Mouse (Mus musculus): ENCODE measurements around the gene Usf3. TPM values are rescaled to one million over a fixed set of nuclear protein-coding genes. Genes with fewer than 3 reads are reported as not detected.

Usf3 gene
- polyA plus RNA-seq, 1 experiment from 2014 or later = 3.7 TPM

- Histone ChIP-seq H3K4me2 (replicated peaks) (no peak overlapping the region), H3K27ac (replicated peaks) (no peak overlapping the region), H3K27me3 (no peaks in the 10 kb centered on the region), H3K9me3 (no peaks in the 10 kb centered on the region), H3K4me1 (no peaks in the 10 kb centered on the region), H3K4me3 (no peak overlapping the region), H3K9ac (replicated peaks) (no peak overlapping the region), H3K36me3 (peaks cover 29% of the 10 kb centered on the region)
- no peak for ATAC-seq (replicated peaks)
- 85% methylated on average over 10 of the region's 10 CpGs for WGBS
These were observed 37.4 kb downstream of the Usf3 start for GRCm38 (mm10) chr16:44210156-44211053.

GRCm38 (mm10) chr16:44211054-44211414 lies 38.0 kb downstream of the Usf3 start:
- no peak for ATAC-seq (replicated peaks)
- Histone ChIP-seq H3K4me1 (no peaks in the 10 kb centered on the region), H3K4me2 (replicated peaks) (no peak overlapping the region), H3K9me3 (no peaks in the 10 kb centered on the region), H3K27ac (replicated peaks) (no peak overlapping the region), H3K27me3 (no peaks in the 10 kb centered on the region), H3K9ac (replicated peaks) (no peak overlapping the region), H3K36me3 (peaks cover 30% of the 10 kb centered on the region), H3K4me3 (no peak overlapping the region)
- WGBS = 98% methylated on average over 1 of the region's 1 CpGs

- Histone ChIP-seq H3K9me3 (no peaks in the 10 kb centered on the region), H3K4me2 (replicated peaks) (no peak overlapping the region), H3K4me1 (no peaks in the 10 kb centered on the region), H3K4me3 (no peak overlapping the region), H3K27me3 (no peaks in the 10 kb centered on the region), H3K36me3 (peaks cover 46% of the 10 kb centered on the region), H3K9ac (replicated peaks) (no peak overlapping the region), H3K27ac (replicated peaks) (no peak overlapping the region)
- 96% methylated on average over 7 of the region's 7 CpGs for whole genome bisulfite sequencing
- no peak for ATAC-seq (replicated peaks)
These were observed 39.7 kb downstream of the Usf3 start for GRCm38 (mm10) chr16:44212703-44213102.

- WGBS = 92% methylated on average over 9 of the region's 9 CpGs
- H3K9me3 ChIP-seq = no peaks in the 10 kb centered on the region
- H3K4me3 ChIP-seq = no peak overlapping the region
- H3K4me2 ChIP-seq (replicated peaks) = no peak overlapping the region
- no peak overlapping the region for H3K9ac ChIP-seq (replicated peaks)
- H3K27ac ChIP-seq (replicated peaks) = no peak overlapping the region
- H3K36me3 ChIP-seq = peaks cover 66% of the 10 kb centered on the region
- no peak for ATAC-seq (replicated peaks)
- no peaks in the 10 kb centered on the region for H3K4me1 ChIP-seq
- H3K27me3 ChIP-seq = no peaks in the 10 kb centered on the region
These were observed 42.5 kb downstream of the Usf3 start for GRCm38 (mm10) chr16:44215513-44215912.

- Histone ChIP-seq H3K9me3 (no peaks in the 10 kb centered on the region), H3K4me1 (no peaks in the 10 kb centered on the region), H3K4me3 (no peak overlapping the region), H3K27ac (replicated peaks) (no peak overlapping the region), H3K4me2 (replicated peaks) (no peak overlapping the region), H3K9ac (replicated peaks) (no peak overlapping the region), H3K36me3 (peaks cover 75% of the 10 kb centered on the region), H3K27me3 (no peaks in the 10 kb centered on the region)
- WGBS = 93% methylated on average over 7 of the region's 7 CpGs
- no peak for ATAC-seq (replicated peaks)
These were observed 43.4 kb downstream of the Usf3 start for GRCm38 (mm10) chr16:44216417-44216816.

- no peaks in the 10 kb centered on the region for H3K27me3 ChIP-seq
These were observed 48.4 kb downstream of the Usf3 start for GRCm38 (mm10) chr16:44221463-44221862.

GRCm38 (mm10) chr16:44226706-44227291 lies 53.8 kb downstream of the Usf3 start:
- no peak overlapping the region for H3K27ac ChIP-seq (replicated peaks)
- no peak overlapping the region for H3K4me2 ChIP-seq (replicated peaks)
- H3K4me1 ChIP-seq = no peaks in the 10 kb centered on the region
- H3K9me3 ChIP-seq = no peaks in the 10 kb centered on the region
- ATAC-seq (replicated peaks) = no peak
- WGBS = 91% methylated on average over 13 of the region's 13 CpGs
- no peak overlapping the region for H3K4me3 ChIP-seq
- peaks cover 3% of the 10 kb centered on the region; the same call in 1 of the 2 replicates for H3K36me3 ChIP-seq
- no peak overlapping the region for H3K9ac ChIP-seq (replicated peaks)
- no peaks in the 10 kb centered on the region for H3K27me3 ChIP-seq

More at GRCm38 (mm10) chr16:44221463-44221862, 48.4 kb downstream of the Usf3 start:
- H3K36me3 ChIP-seq = peaks cover 53% of the 10 kb centered on the region
- ATAC-seq (replicated peaks) = no peak
- H3K4me2 ChIP-seq (replicated peaks) = no peak overlapping the region
- H3K9ac ChIP-seq (replicated peaks) = no peak overlapping the region
- no peak overlapping the region for H3K27ac ChIP-seq (replicated peaks)
- H3K4me3 ChIP-seq = no peak overlapping the region
- 91% methylated on average over 6 of the region's 6 CpGs for WGBS
- H3K4me1 ChIP-seq = no peaks in the 10 kb centered on the region
- H3K9me3 ChIP-seq = no peaks in the 10 kb centered on the region

- no peaks in the 10 kb centered on the region for H3K4me1 ChIP-seq
- H3K9ac ChIP-seq (replicated peaks) = no peak overlapping the region
- no peaks in the 10 kb centered on the region for H3K9me3 ChIP-seq
- no peak overlapping the region for H3K4me3 ChIP-seq
- 89% methylated on average over 7 of the region's 7 CpGs for WGBS
- no peak overlapping the region for H3K27ac ChIP-seq (replicated peaks)
- H3K36me3 ChIP-seq = no peaks in the 10 kb centered on the region
- no peak overlapping the region for H3K4me2 ChIP-seq (replicated peaks)
- no peaks in the 10 kb centered on the region for H3K27me3 ChIP-seq
- no peak for ATAC-seq (replicated peaks)
These were observed 60.0 kb downstream of the Usf3 start for GRCm38 (mm10) chr16:44233019-44233418.

GRCm38 (mm10) chr16:44237836-44238235 lies 64.8 kb downstream of the Usf3 start:
- H3K36me3 ChIP-seq = no peaks in the 10 kb centered on the region

GRCm38 (mm10) chr16:44238835-44239263 lies 65.8 kb downstream of the Usf3 start:
- ATAC-seq (replicated peaks) = peak; percentile 33; the same call in 1 of the 2 replicates
- WGBS = 49% methylated on average over 10 of the region's 10 CpGs
- no peak overlapping the region for H3K4me3 ChIP-seq
- no peaks in the 10 kb centered on the region for H3K4me1 ChIP-seq
- H3K27me3 ChIP-seq = no peaks in the 10 kb centered on the region
- H3K4me2 ChIP-seq (replicated peaks) = no peak overlapping the region
- no peaks in the 10 kb centered on the region for H3K9me3 ChIP-seq
- no peak overlapping the region for H3K9ac ChIP-seq (replicated peaks)
- H3K27ac ChIP-seq (replicated peaks) = no peak overlapping the region
- no peaks in the 10 kb centered on the region for H3K36me3 ChIP-seq

More at GRCm38 (mm10) chr16:44237836-44238235, 64.8 kb downstream of the Usf3 start:
- Histone ChIP-seq H3K4me2 (replicated peaks) (no peak overlapping the region), H3K4me1 (no peaks in the 10 kb centered on the region), H3K27me3 (no peaks in the 10 kb centered on the region), H3K9ac (replicated peaks) (no peak overlapping the region), H3K27ac (replicated peaks) (no peak overlapping the region), H3K9me3 (no peaks in the 10 kb centered on the region), H3K4me3 (no peak overlapping the region)
- no peak for ATAC-seq (replicated peaks)
- WGBS = 77% methylated on average over 3 of the region's 3 CpGs

GRCm38 (mm10) chr16:44240406-44240805 lies 67.4 kb downstream of the Usf3 start:
- 75% methylated on average over 8 of the region's 8 CpGs for WGBS
- Histone ChIP-seq H3K4me1 (no peaks in the 10 kb centered on the region), H3K9me3 (no peaks in the 10 kb centered on the region), H3K27ac (replicated peaks) (no peak overlapping the region), H3K36me3 (no peaks in the 10 kb centered on the region), H3K4me2 (replicated peaks) (no peak overlapping the region), H3K9ac (replicated peaks) (no peak overlapping the region), H3K4me3 (no peak overlapping the region), H3K27me3 (no peaks in the 10 kb centered on the region)
- ATAC-seq (replicated peaks) = no peak

GRCm38 (mm10) chr16:44242633-44243032 lies 69.6 kb downstream of the Usf3 start:
- WGBS = 4% methylated on average over 1 of the region's 1 CpGs
- Histone ChIP-seq H3K9me3 (no peaks in the 10 kb centered on the region), H3K4me1 (no peaks in the 10 kb centered on the region), H3K36me3 (no peaks in the 10 kb centered on the region), H3K27ac (replicated peaks) (no peak overlapping the region), H3K9ac (replicated peaks) (no peak overlapping the region), H3K4me2 (replicated peaks) (no peak overlapping the region), H3K27me3 (no peaks in the 10 kb centered on the region), H3K4me3 (no peak overlapping the region)
- ATAC-seq (replicated peaks) = no peak

Measured in forebrain, embryonic 15.5 days (tissue).